ENCODE assay signal across 11 mouse cellular contexts in genomic region chr6:54046884-54047747, GRCm38 (mm10). TPM values are rescaled to one million over a fixed set of nuclear protein-coding genes. Genes with fewer than 3 reads are reported as not detected.
DNase-seq lines count a peak whose midpoint lies in the region; ATAC-seq lines count a peak whose summit lies in the region.
"Had no signal": no experiment of that assay in that cellular context is flagged by ENCODE, and none has a peak within 500 bp of the region (broad histone marks: within the 10 kb centered on the region; RNA-seq: fewer than 3 reads in every experiment).

No protein-coding gene starts in this region.

- no peaks in the 10 kb centered on the region for H3K9me3 ChIP-seq in hindbrain, embryonic 10.5 days
- H3K9me3 ChIP-seq in hindbrain, embryonic 13.5 days, result no peaks in the 10 kb centered on the region
- H3K9me3 ChIP-seq in kidney, embryonic 16.5 days (ENCODE audit: low read length), result no peaks in the 10 kb centered on the region
- H3K9me3 ChIP-seq in stomach, embryonic 14.5 days (ENCODE audit: control insufficient read depth, low read depth, low read length), result no peaks in the 10 kb centered on the region
- H3K9me3 ChIP-seq: heart, embryonic 13.5 days; limb, embryonic 13.5 days had no signal

- H3K4me2 ChIP-seq in hindbrain, embryonic 13.5 days, result no peak overlapping the region
- H3K4me2 ChIP-seq in kidney, embryonic 16.5 days (replicated peaks; ENCODE audit: low read depth, low read length), result no peak overlapping the region
- no peak overlapping the region for H3K4me2 ChIP-seq in stomach, embryonic 14.5 days (replicated peaks; ENCODE audit: low read depth, low read length)
- H3K4me2 ChIP-seq: heart, embryonic 13.5 days; hindbrain, embryonic 14.5 days; limb, embryonic 13.5 days had no signal

- no peak for ATAC-seq in hindbrain, embryonic 13.5 days (ENCODE audit: low FRiP score)
- ATAC-seq in kidney, embryonic 16.5 days (ENCODE audit: low FRiP score, low TSS enrichment), result peak; percentile 51; the same call in 1 of the 2 replicates
- 0 out of 2 replicates have a peak, but pooled peaks have one; percentile 53 for ATAC-seq in stomach, embryonic 14.5 days (ENCODE audit: insufficient number of reproducible peaks, insufficient read depth, low FRiP score, low read depth)

- H3K27me3 ChIP-seq in hindbrain, embryonic 10.5 days (ENCODE audit: insufficient read depth, poor library complexity, severe bottlenecking), result peaks cover 16% of the 10 kb centered on the region
- H3K27me3 ChIP-seq in hindbrain, embryonic 13.5 days, result peaks cover 15% of the 10 kb centered on the region; the same call in 1 of the 2 replicates
- H3K27me3 ChIP-seq in kidney, embryonic 16.5 days (ENCODE audit: insufficient read depth, low read length), result peaks cover 3% of the 10 kb centered on the region; the same call in 1 of the 2 replicates
- no peaks in the 10 kb centered on the region for H3K27me3 ChIP-seq in stomach, embryonic 14.5 days (ENCODE audit: control insufficient read depth, insufficient read depth, low read length)

- H3K4me3 ChIP-seq in hindbrain, embryonic 10.5 days, result no peak overlapping the region
- H3K4me3 ChIP-seq in hindbrain, embryonic 13.5 days, result no peak overlapping the region
- no peak overlapping the region for H3K4me3 ChIP-seq in kidney, embryonic 16.5 days (ENCODE audit: low read length)
- no peak overlapping the region for H3K4me3 ChIP-seq in stomach, embryonic 14.5 days (ENCODE audit: low read depth, low read length)
- H3K4me3 ChIP-seq: heart, embryonic 13.5 days; limb, embryonic 13.5 days had no signal

- H3K4me1 ChIP-seq in hindbrain, embryonic 10.5 days (replicated peaks), result peaks cover 14% of the 10 kb centered on the region
- H3K4me1 ChIP-seq in hindbrain, embryonic 13.5 days (replicated peaks), result peaks cover 14% of the 10 kb centered on the region
- H3K4me1 ChIP-seq in kidney, embryonic 16.5 days (ENCODE audit: insufficient read depth, low read length), result peaks cover 7% of the 10 kb centered on the region; the same call in 1 of the 2 replicates
- H3K4me1 ChIP-seq in stomach, embryonic 14.5 days (ENCODE audit: control insufficient read depth, insufficient read depth, low read length), result 0 out of 2 replicates have a peak, but pooled peaks cover 2% of the 10 kb centered on the region
- H3K4me1 ChIP-seq: heart, embryonic 13.5 days had no signal

- 73% methylated on average over 11 of the region's 11 CpGs for WGBS in hindbrain, embryonic 10.5 days
- WGBS in hindbrain, embryonic 13.5 days, result 65% methylated on average over 11 of the region's 11 CpGs
- 76% methylated on average over 11 of the region's 11 CpGs for WGBS in kidney, embryonic 16.5 days
- 76% methylated on average over 11 of the region's 11 CpGs for WGBS in stomach, embryonic 14.5 days

- no peak overlapping the region; the same call in 1 of the 2 replicates for H3K27ac ChIP-seq in hindbrain, embryonic 10.5 days
- no peak overlapping the region for H3K27ac ChIP-seq in hindbrain, embryonic 13.5 days
- H3K27ac ChIP-seq in kidney, embryonic 16.5 days (ENCODE audit: low read length), result no peak overlapping the region
- H3K27ac ChIP-seq in stomach, embryonic 14.5 days (ENCODE audit: low read length), result no peak overlapping the region
- H3K27ac ChIP-seq: heart, embryonic 13.5 days; hindbrain, embryonic 14.5 days; limb, embryonic 13.5 days had no signal

- no peaks in the 10 kb centered on the region for H3K36me3 ChIP-seq in hindbrain, embryonic 10.5 days
- H3K36me3 ChIP-seq in hindbrain, embryonic 13.5 days, result no peaks in the 10 kb centered on the region
- H3K36me3 ChIP-seq in kidney, embryonic 16.5 days (ENCODE audit: insufficient read depth, low read length), result no peaks in the 10 kb centered on the region
- H3K36me3 ChIP-seq in stomach, embryonic 14.5 days (ENCODE audit: control insufficient read depth, insufficient read depth, low read length), result no peaks in the 10 kb centered on the region
- H3K36me3 ChIP-seq: heart, embryonic 13.5 days; limb, embryonic 13.5 days had no signal

- H3K9ac ChIP-seq in hindbrain, embryonic 13.5 days, result no peak overlapping the region
- no peak overlapping the region for H3K9ac ChIP-seq in kidney, embryonic 16.5 days (replicated peaks; ENCODE audit: low read length)
- H3K9ac ChIP-seq in stomach, embryonic 14.5 days (replicated peaks; ENCODE audit: low read depth, low read length), result no peak overlapping the region
- H3K9ac ChIP-seq: heart, embryonic 13.5 days; hindbrain, embryonic 14.5 days; limb, embryonic 13.5 days had no signal

- peak; percentile 59 to 76 for DNase-seq in adrenal gland, adult (ENCODE audit: inconsistent age in 2 of 2, low spot score in 1 of 2)
- no peak for DNase-seq in adrenal gland, postnatal 10 days
- peak; percentile 35 for DNase-seq in hindbrain, embryonic 10.5 days (ENCODE audit: low spot score)
- no peak for DNase-seq in gastrocnemius, postnatal 25 days
- DNase-seq in embryo, embryonic 10 days (ENCODE audit: low spot score), result no peak

RNA-seq across cellular contexts. Expression of gene Chn2, which starts 7.8 kb away (rescaled TPM):
- total RNA-seq in adrenal gland, postnatal 10 days (2021), result 10 to 100 TPM in 1 of 2 experiments, 1 to 10 TPM in 1; 9.5 to 12.2 TPM
- 13.4 and 13.5 TPM in 2 replicates for polyA plus RNA-seq in hindbrain, embryonic 10.5 days (2016; fragmentation: Nextera tagmentation; extraction: Ambion mirVana)
- polyA plus RNA-seq in hindbrain, embryonic 13.5 days (2015; fragmentation: Nextera tagmentation; extraction: Ambion mirVana), result 29.6 and 31.5 TPM in 2 replicates
- 17.1 and 17.3 TPM in 2 replicates for polyA plus RNA-seq in kidney, embryonic 16.5 days (2015; fragmentation: Nextera tagmentation; extraction: Ambion mirVana)
- polyA plus RNA-seq in stomach, embryonic 14.5 days (2014; fragmentation: Nextera tagmentation; extraction: Ambion mirVana), result 19.0 and 19.1 TPM in 2 replicates
- total RNA-seq in gastrocnemius, postnatal 25 days (2021), result 1 to 10 TPM; 1.8 to 2.2 TPM

Comparison
In these comparisons a context has a peak if more than half of its experiments do, and no peak if none do; other contexts are left out.
1. DNase-seq: peak in adrenal gland, adult (2 of 2) and hindbrain, embryonic 10.5 days (single experiment); none in adrenal gland, postnatal 10 days (single experiment), gastrocnemius, postnatal 25 days (single experiment) and embryo, embryonic 10 days (single experiment).